Mouse (Mus musculus) midbrain, postnatal 0 days (tissue): ENCODE measurements around the gene Astn2. TPM values are rescaled to one million over a fixed set of nuclear protein-coding genes. Genes with fewer than 3 reads are reported as not detected.

ENCODE experiments used
- ATAC-seq: fragments of 200-750 bp; cut with Nextera tagmentation; 2 replicates; pipeline ENCODE4 v1.8.0; 2017; ENCODE audit warnings: moderate number of reproducible peaks, mild to moderate bottlenecking, moderate TSS enrichment, moderate library complexity; ENCODE audit not compliant: low FRiP score
- DNase-seq: peaks from one replicate; pipeline ENCODE4 v3.0.0-alpha.2; 2015; ENCODE audit warnings: low spot score
- H3K27ac ChIP-seq: fragments of 300-500 bp; sonication (generic); 2 replicates; pipeline ENCODE4 v1.5.1; 2014; ENCODE audit warnings: low read depth, mild to moderate bottlenecking, low read length, mixed read lengths
- H3K27me3 ChIP-seq: fragments of 300-500 bp; sonication (generic); 2 replicates; pipeline ENCODE4 v1.6.1; 2014; ENCODE audit warnings: low read length, control low read depth, mixed read lengths; ENCODE audit not compliant: insufficient read depth
- H3K36me3 ChIP-seq: fragments of 300-500 bp; sonication (generic); 2 replicates; pipeline ENCODE4 v1.6.1; 2014; ENCODE audit warnings: low read length, control low read depth, mixed read lengths; ENCODE audit not compliant: insufficient read depth
- H3K4me1 ChIP-seq: fragments of 300-500 bp; sonication (generic); 2 replicates; pipeline ENCODE4 v1.6.1; 2014; ENCODE audit warnings: mild to moderate bottlenecking, control low read depth, antibody characterized with exemption, low read length, mixed read lengths; ENCODE audit not compliant: insufficient read depth
- H3K4me2 ChIP-seq: fragments of 300-500 bp; sonication (generic); 2 replicates; pipeline ENCODE4 v1.6.1; 2014; ENCODE audit warnings: low read depth, mild to moderate bottlenecking, low read length, mixed read lengths; ENCODE audit not compliant: poor library complexity, severe bottlenecking
- H3K4me3 ChIP-seq: fragments of 300-500 bp; sonication (generic); 2 replicates; pipeline ENCODE4 v1.5.1; 2014; ENCODE audit warnings: low read depth, mild to moderate bottlenecking, low read length, moderate library complexity
- H3K9ac ChIP-seq: fragments of 300-500 bp; sonication (generic); replicated peaks from 2 replicates; pipeline ENCODE4 v1.6.1; 2014; ENCODE audit warnings: mild to moderate bottlenecking, low read length, moderate library complexity, mixed read lengths; ENCODE audit not compliant: poor library complexity, severe bottlenecking
- H3K9me3 ChIP-seq: fragments of 300-500 bp; sonication (generic); 2 replicates; pipeline ENCODE4 v1.6.1; 2016; ENCODE audit warnings: low read length, control low read depth
- CTCF ChIP-seq: IDR thresholded peaks from 2 replicates; pipeline ENCODE4 v1.5.1; 2016; ENCODE audit warnings: antibody characterized with exemption, mild to moderate bottlenecking
- WGBS: fragments of 180-500 bp; shearing (Covaris S2); extraction: QIAGEN DNeasy Blood & Tissue Kit; methylation state at CpG from one replicate; pipeline ENCODE4 v1.1.7; 2014; 5-methylcytosine and 5-hydroxymethylcytosine counted together
- polyA plus RNA-seq: library from polyadenylated mRNA; unstranded; fragments of >200 nt; fragmentation: Nextera tagmentation; extraction: Ambion mirVana; gene quantifications from 2 replicates; pipeline ENCODE4 v1.2.1, GENCODE M21; 2015
- total RNA-seq: library from RNA; depleted of rRNA; stranded (reverse); fragments of >200 nt; gene quantifications from 2 replicates; pipeline ENCODE4 v1.2.3, GENCODE M21; 2014

The Astn2 gene
- total and polyA plus RNA-seq, 2 experiments from 2014 or later = 2.5 to 34.9 TPM

- 85% methylated on average over 5 of the region's 5 CpGs for WGBS
- Histone ChIP-seq H3K4me2 (no peak overlapping the region), H3K4me1 (no peaks in the 10 kb centered on the region), H3K4me3 (no peak overlapping the region), H3K27me3 (no peaks in the 10 kb centered on the region), H3K36me3 (no peaks in the 10 kb centered on the region), H3K9me3 (no peaks in the 10 kb centered on the region), H3K27ac (no peak overlapping the region), H3K9ac (no peak overlapping the region)
- TF ChIP-seq CTCF = no peak
- ATAC-seq = no peak
- no peak for DNase-seq
Observed at GRCm38 (mm10) chr4:65773368-65774010, 630.9 kb downstream of the Astn2 start.

DNA sequence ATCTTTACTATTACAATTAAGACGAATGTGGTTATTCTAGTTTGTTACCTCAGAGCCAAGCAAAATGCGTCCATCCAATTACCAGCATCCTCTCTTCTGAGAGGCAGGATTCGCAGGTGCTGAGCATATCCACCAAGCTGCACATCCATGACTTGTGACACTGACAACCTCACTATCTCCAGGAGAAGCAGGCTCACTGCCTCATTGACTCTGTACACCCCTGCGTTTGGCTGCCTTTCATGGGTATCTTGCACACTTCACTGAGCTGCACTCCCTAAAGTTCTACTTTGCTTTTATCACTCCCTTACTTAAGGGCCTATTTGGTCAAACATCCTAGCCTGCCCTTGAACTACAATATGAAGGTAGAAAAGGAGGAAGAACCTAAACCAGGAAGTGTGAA, 633.5 kb downstream of the Astn2 start:
- no peak for ATAC-seq
- Histone ChIP-seq H3K4me3 (no peak overlapping the region), H3K27ac (no peak overlapping the region), H3K9me3 (no peaks in the 10 kb centered on the region), H3K9ac (no peak overlapping the region), H3K4me2 (no peak overlapping the region), H3K4me1 (no peaks in the 10 kb centered on the region), H3K27me3 (no peaks in the 10 kb centered on the region), H3K36me3 (no peaks in the 10 kb centered on the region)
- DNase-seq = no peak
- WGBS = 86% methylated on average over 4 of the region's 4 CpGs
- TF ChIP-seq CTCF = no peak

DNA sequence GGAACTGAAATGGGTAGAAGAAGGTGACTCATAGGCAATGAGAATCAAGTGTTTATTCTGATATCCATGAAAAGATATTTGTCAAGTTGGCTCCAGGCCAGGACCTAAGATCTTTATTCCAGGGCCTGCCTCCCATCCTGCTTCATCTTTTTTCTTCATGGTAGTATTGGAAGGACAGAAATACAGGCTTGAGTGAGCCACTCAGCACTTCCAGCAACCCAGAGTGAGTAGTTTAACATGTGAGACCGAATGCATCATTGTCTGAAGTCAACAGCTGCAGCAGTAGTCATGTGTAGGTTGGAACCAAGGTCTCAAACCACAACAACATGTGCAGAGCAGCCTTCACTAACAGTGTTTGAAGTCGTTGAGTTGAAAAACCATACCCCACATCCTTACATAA, 636.5 kb downstream of the Astn2 start:
- WGBS = 75% methylated on average over 2 of the region's 2 CpGs
- ATAC-seq = no peak
- Histone ChIP-seq H3K9ac (no peak overlapping the region), H3K9me3 (no peaks in the 10 kb centered on the region), H3K27ac (no peak overlapping the region), H3K27me3 (no peaks in the 10 kb centered on the region), H3K4me3 (no peak overlapping the region), H3K4me2 (no peak overlapping the region), H3K36me3 (no peaks in the 10 kb centered on the region), H3K4me1 (no peaks in the 10 kb centered on the region)
- no peak for DNase-seq
- TF ChIP-seq CTCF = no peak

- WGBS = 84% methylated on average over 4 of the region's 4 CpGs
- no peak overlapping the region for H3K4me3 ChIP-seq
- no peak overlapping the region for H3K9ac ChIP-seq
- no peaks in the 10 kb centered on the region for H3K4me1 ChIP-seq
- H3K27ac ChIP-seq = no peak overlapping the region
- DNase-seq (no peak), ATAC-seq (no peak)
- H3K9me3 ChIP-seq = no peaks in the 10 kb centered on the region
- H3K4me2 ChIP-seq = no peak overlapping the region
- no peaks in the 10 kb centered on the region for H3K27me3 ChIP-seq
- no peak for TF ChIP-seq CTCF
- H3K36me3 ChIP-seq = no peaks in the 10 kb centered on the region
Observed at GRCm38 (mm10) chr4:65767431-65767830, 637.0 kb downstream of the Astn2 start.

DNA sequence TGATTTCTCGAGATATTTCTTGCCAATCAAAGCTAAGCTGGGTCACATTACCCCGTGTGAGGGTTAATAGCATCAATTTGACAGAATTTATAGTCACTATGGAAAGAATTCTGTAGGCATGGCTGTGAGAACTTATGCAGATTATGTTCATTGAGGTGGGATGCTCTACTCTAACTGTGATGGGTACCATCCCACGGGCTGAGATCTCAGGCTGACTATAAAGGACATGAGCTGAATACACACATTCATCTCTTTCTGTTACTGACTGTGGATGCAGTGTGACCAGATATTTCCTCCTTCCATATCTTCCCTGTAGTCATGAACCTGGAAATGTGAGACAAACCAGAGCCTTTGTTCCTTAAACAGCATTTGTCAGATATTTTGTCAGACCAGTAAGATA, 639.1 kb downstream of the Astn2 start:
- no peaks in the 10 kb centered on the region for H3K9me3 ChIP-seq
- no peak for TF ChIP-seq CTCF
- H3K36me3 ChIP-seq = no peaks in the 10 kb centered on the region
- H3K9ac ChIP-seq = no peak overlapping the region
- no peak overlapping the region for H3K27ac ChIP-seq
- no peaks in the 10 kb centered on the region for H3K4me1 ChIP-seq
- H3K4me3 ChIP-seq = no peak overlapping the region
- no peak overlapping the region for H3K4me2 ChIP-seq
- WGBS = 80% methylated on average over 3 of the region's 3 CpGs
- DNase-seq (no peak), ATAC-seq (no peak)
- no peaks in the 10 kb centered on the region for H3K27me3 ChIP-seq

DNA sequence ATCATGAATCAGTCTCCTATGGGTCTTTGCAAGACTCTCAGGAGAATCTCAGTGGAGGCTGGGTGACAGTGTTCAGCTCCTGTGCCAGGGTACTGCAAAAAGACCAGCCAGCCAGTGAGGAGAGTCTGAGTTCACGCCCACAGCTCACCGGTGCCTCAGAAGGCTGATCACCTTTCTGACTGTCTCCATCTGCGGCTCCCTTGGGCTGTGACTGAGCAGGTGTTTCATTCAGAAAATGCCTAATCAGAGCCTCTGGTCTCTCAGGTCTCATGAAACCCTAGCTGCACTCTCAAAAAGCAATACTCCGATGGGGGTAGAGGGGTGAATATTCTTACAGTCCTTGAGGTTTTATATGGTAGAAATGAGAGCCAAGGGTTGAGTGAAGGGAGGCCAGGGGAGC, 640.1 kb downstream of the Astn2 start:
- Histone ChIP-seq H3K9ac (no peak overlapping the region), H3K27ac (no peak overlapping the region), H3K4me3 (no peak overlapping the region), H3K9me3 (no peaks in the 10 kb centered on the region), H3K27me3 (no peaks in the 10 kb centered on the region), H3K36me3 (no peaks in the 10 kb centered on the region), H3K4me2 (no peak overlapping the region), H3K4me1 (no peaks in the 10 kb centered on the region)
- ATAC-seq = no peak
- no peak for TF ChIP-seq CTCF
- WGBS = 79% methylated on average over 4 of the region's 4 CpGs
- DNase-seq = peak; percentile 3
